Mouse (Mus musculus) forebrain, postnatal 0 days (tissue): ENCODE measurements at regions not wholly inside any gene's neighbourhood (a gene's known extent, or its start where the extent isn't known, plus 50 kb on each side); places are given as distances from the start of the nearest gene placed in this dataset.

Experiments
- ATAC-seq: fragments of 200-750 bp; cut with Nextera tagmentation; 2 replicates; pipeline ENCODE4 v1.8.0; 2017; ENCODE audit warnings: mild to moderate bottlenecking, moderate library complexity
- DNase-seq: peaks from one replicate; pipeline ENCODE4 v3.0.0-alpha.2; 2015
- H3K27ac ChIP-seq: fragments of 300-500 bp; sonication (generic); 2 replicates; pipeline ENCODE4 v1.5.1; 2014; ENCODE audit warnings: low read depth, mild to moderate bottlenecking, antibody characterized with exemption, low read length, moderate library complexity, mixed read lengths
- H3K27me3 ChIP-seq: fragments of 300-500 bp; sonication (generic); 2 replicates; pipeline ENCODE4 v1.6.1; 2014; ENCODE audit warnings: mild to moderate bottlenecking, low read length, mixed read lengths; ENCODE audit not compliant: insufficient read depth
- H3K36me3 ChIP-seq: fragments of 300-500 bp; sonication (generic); 2 replicates; pipeline ENCODE4 v1.6.1; 2014; ENCODE audit warnings: mild to moderate bottlenecking, moderate library complexity; ENCODE audit not compliant: insufficient read depth
- H3K4me1 ChIP-seq: fragments of 300-500 bp; sonication (generic); 2 replicates; pipeline ENCODE4 v1.6.1; 2014; ENCODE audit warnings: antibody characterized with exemption; ENCODE audit not compliant: insufficient read depth
- H3K4me2 ChIP-seq: fragments of 300-500 bp; sonication (generic); 2 replicates; pipeline ENCODE4 v1.6.1; 2014; ENCODE audit warnings: low read depth, mild to moderate bottlenecking, moderate library complexity
- H3K4me3 ChIP-seq: fragments of 300-500 bp; sonication (generic); 2 replicates; pipeline ENCODE4 v1.5.1; 2014; ENCODE audit warnings: low read depth, low read length, mixed read lengths
- H3K9ac ChIP-seq: fragments of 300-500 bp; sonication (generic); 2 replicates; pipeline ENCODE4 v1.6.1; 2014; ENCODE audit warnings: mild to moderate bottlenecking
- H3K9me3 ChIP-seq: fragments of 300-500 bp; sonication (generic); 2 replicates; pipeline ENCODE4 v1.6.1; 2016; ENCODE audit warnings: low read length
- CTCF ChIP-seq: sonication (generic); IDR thresholded peaks from 2 replicates; pipeline ENCODE4 v1.5.1; 2016; ENCODE audit warnings: antibody characterized with exemption, control low read depth, low read depth
- WGBS: fragments of 180-500 bp; shearing (Covaris S2); extraction: QIAGEN DNeasy Blood & Tissue Kit; methylation state at CpG from one replicate; pipeline ENCODE4 v1.1.7; 2014; 5-methylcytosine and 5-hydroxymethylcytosine counted together

DNA sequence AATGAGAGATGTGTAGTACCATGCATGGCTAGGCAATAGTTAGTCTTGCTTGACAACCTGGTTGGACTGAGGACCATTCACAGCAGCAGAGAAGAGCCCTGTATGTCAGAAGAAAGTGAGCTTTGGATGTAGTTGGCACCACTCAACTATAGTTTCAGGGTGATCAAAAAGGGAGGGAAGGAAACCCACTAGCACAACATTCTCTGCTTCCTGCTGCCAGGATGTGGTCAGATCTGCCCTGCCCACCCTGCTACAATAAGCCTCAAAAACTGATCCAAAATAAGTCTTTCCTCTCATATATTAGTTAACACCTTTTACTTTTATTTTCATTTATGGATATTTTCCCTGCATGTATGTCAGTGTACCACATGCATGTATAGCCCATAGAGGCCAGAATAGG is 203.7 kb upstream of the Gm10131 start:
- H3K27me3 ChIP-seq = no peaks in the 10 kb centered on the region
- H3K4me3 ChIP-seq = no peak overlapping the region
- H3K9me3 ChIP-seq = no peaks in the 10 kb centered on the region
- ATAC-seq = no peak
- H3K9ac ChIP-seq = no peak overlapping the region
- peaks cover 8% of the 10 kb centered on the region for H3K4me1 ChIP-seq
- no peak for TF ChIP-seq CTCF
- H3K4me2 ChIP-seq = no peak overlapping the region
- no peak for DNase-seq
- no peak overlapping the region for H3K27ac ChIP-seq
- no peaks in the 10 kb centered on the region for H3K36me3 ChIP-seq

DNA sequence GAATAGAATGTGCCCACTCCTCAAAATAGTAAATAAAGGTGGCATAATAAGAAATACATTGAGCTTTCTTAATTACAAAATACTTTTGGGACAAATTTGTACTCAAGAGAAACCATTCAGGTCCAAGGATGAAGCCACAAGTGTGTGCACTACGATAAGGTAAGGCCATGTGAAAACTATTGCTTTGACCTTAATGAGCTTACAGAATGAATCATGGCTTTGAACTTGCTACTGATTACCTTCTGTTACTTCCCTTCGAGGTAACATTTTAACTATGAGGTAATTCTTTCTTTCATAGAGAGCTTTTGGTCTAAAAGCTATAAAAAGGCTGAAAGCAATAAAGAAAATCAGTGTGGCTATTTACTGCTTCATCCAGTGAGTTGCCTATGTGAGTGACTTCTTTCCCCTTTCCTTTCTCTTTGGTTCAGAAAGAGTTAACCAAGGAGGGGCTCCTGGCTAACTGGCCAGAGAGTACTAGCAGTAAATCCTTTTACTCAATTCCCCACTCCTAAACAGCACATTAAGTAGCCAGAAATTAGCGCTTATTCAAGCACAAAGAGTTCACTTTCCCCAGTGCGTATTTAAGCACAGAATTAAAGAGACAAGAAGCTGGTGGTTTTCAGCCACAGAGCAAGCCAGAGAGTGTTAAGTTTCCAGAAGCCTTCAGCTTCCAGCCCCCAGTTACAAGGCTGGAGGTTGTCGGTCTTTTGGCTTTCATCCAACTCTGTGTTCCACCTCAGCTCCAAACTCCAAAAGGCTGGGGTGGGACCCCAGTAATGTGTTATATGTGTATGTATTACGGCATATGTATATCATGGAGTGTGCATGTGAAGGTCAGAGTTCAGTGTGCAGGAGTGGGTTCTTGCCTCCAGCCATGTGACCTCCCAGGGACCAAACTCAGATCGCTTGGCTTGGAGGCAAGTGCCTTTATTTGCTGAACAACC is 194.3 kb upstream of the Gm10131 start:
- H3K4me1 ChIP-seq = no peaks in the 10 kb centered on the region
- no peak for TF ChIP-seq CTCF
- no peak overlapping the region for H3K4me2 ChIP-seq
- H3K27me3 ChIP-seq = no peaks in the 10 kb centered on the region
- ATAC-seq = no peak
- peaks cover 7% of the 10 kb centered on the region; the same call in 1 of the 2 replicates for H3K9me3 ChIP-seq
- H3K4me3 ChIP-seq = no peak overlapping the region
- DNase-seq = no peak
- 38% methylated on average over 7 of the region's 7 CpGs for WGBS
- H3K9ac ChIP-seq = no peak overlapping the region
- H3K36me3 ChIP-seq = no peaks in the 10 kb centered on the region
- no peak overlapping the region for H3K27ac ChIP-seq

DNA sequence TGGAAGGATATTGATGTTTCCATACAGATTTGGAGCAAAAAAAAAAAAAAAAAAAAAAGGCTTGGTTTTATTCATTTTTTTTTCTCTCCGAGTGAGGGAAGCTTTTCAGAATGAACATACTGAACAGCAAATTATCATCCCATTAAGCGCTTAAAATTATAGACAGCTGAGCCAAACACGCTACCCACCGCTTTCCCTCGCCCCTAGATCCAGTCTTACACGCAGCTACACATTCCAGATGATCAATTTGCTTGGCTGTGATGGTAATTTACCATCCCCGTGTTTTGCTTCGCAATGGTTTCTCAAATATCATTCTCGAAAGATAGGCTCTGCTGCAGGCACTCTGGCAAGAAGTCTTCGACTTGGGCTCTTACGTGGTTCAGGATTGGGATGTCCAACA is 192.3 kb upstream of the Gm10131 start:
- 58% methylated on average over 11 of the region's 11 CpGs for WGBS
- no peak overlapping the region for H3K4me3 ChIP-seq
- H3K4me1 ChIP-seq = no peaks in the 10 kb centered on the region
- TF ChIP-seq CTCF = no peak
- no peak for DNase-seq
- peak; percentile 53; the same call in 1 of the 2 replicates for ATAC-seq
- no peak overlapping the region for H3K9ac ChIP-seq
- H3K4me2 ChIP-seq = no peak overlapping the region
- H3K36me3 ChIP-seq = no peaks in the 10 kb centered on the region
- H3K27ac ChIP-seq = no peak overlapping the region
- no peaks in the 10 kb centered on the region for H3K27me3 ChIP-seq
- peaks cover 7% of the 10 kb centered on the region; the same call in 1 of the 2 replicates for H3K9me3 ChIP-seq

DNA sequence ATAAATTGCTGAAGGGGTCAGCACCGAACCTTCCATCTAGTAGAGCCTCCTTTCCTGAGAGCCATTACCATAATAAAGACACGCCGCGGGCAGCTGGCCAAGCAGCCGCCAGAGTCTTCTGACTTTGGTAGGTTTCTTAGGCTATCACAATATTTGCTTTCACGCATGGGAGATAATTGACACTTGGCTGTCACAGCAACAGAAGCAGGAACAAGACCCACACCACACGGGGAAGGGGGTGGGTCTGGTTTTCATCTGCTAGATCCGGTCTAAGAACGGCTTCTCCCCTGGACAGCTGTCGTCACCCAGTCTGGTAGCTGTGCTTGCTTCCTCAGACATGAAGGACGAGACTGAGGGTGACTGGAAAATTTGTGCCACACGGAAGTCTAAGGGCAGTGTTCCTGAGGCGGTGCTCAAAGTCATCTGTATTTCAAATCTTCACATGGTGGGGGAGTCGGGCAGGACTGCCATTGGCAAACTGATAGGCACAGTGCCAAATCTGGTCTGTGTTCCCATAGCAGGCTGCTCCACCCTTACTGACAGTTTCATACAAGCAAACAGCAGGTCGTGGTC is 188.9 kb upstream of the Gm10131 start:
- H3K27ac ChIP-seq = no peak overlapping the region
- DNase-seq (peak; percentile 51), ATAC-seq (peak; percentile 75)
- no peak overlapping the region for H3K9ac ChIP-seq
- TF ChIP-seq CTCF = no peak
- no peaks in the 10 kb centered on the region for H3K36me3 ChIP-seq
- no peak overlapping the region for H3K4me2 ChIP-seq
- no peaks in the 10 kb centered on the region for H3K9me3 ChIP-seq
- no peaks in the 10 kb centered on the region for H3K27me3 ChIP-seq
- 26% methylated on average over 15 of the region's 15 CpGs for whole genome bisulfite sequencing
- no peak overlapping the region for H3K4me3 ChIP-seq
- H3K4me1 ChIP-seq = no peaks in the 10 kb centered on the region

DNA sequence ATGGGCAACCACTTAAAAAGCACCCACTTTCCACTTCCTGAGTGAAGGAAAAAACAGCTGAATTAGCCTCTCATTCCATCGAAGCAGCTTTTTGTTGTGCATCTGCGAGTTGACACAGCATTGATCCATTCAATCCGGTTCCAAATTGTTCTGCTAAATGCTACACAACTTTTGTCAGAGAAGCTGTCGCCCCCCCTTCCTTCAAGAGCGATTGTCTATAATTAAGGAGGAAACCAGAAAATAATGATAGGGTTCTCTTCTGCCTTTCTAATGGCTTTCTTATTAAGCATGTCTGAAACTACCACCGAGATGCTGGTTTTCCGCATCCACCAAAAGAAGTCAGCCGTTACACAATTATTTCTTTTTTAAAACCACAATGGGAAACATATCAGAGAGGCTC is 183.2 kb upstream of the Gm10131 start:
- WGBS = 61% methylated on average over 8 of the region's 8 CpGs

DNA sequence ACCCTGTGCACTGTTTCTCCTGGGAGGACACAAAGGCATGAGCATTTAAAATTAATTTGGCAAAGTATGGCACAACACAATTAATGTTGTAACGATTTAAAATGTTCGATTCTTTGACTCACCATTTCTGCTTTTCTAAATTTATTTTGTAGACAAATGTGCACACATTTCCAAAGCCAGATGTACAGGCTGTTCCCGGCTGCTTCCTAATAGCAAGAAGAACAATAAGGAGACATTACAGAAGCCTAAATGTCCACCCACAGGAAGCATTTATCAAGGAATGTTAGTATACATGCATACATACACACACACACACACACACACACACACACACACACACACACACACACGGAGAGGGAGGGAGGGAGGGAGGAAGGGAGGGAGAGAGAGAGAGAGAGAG is 179.1 kb upstream of the Gm10131 start:
- H3K36me3 ChIP-seq = no peaks in the 10 kb centered on the region
- DNase-seq (no peak), ATAC-seq (no peak)
- no peak overlapping the region for H3K4me3 ChIP-seq
- no peaks in the 10 kb centered on the region for H3K27me3 ChIP-seq
- no peak for TF ChIP-seq CTCF
- WGBS = 73% methylated on average over 4 of the region's 4 CpGs
- no peak overlapping the region for H3K4me2 ChIP-seq
- no peaks in the 10 kb centered on the region for H3K4me1 ChIP-seq
- H3K27ac ChIP-seq = no peak overlapping the region
- no peak overlapping the region for H3K9ac ChIP-seq
- 0 out of 2 replicates have a peak, but pooled peaks cover 4% of the 10 kb centered on the region for H3K9me3 ChIP-seq

More for the DNA sequence above, 183.2 kb upstream of the Gm10131 start:
- H3K27me3 ChIP-seq = no peaks in the 10 kb centered on the region
- ATAC-seq (peak; percentile 34; the same call in 1 of the 2 replicates), DNase-seq (no peak)
- H3K4me1 ChIP-seq = no peaks in the 10 kb centered on the region
- 0 out of 2 replicates have a peak, but pooled peaks cover 4% of the 10 kb centered on the region for H3K9me3 ChIP-seq
- H3K4me2 ChIP-seq = no peak overlapping the region
- TF ChIP-seq CTCF = no peak
- no peaks in the 10 kb centered on the region for H3K36me3 ChIP-seq
- no peak overlapping the region for H3K27ac ChIP-seq
- no peak overlapping the region for H3K9ac ChIP-seq
- no peak overlapping the region for H3K4me3 ChIP-seq

DNA sequence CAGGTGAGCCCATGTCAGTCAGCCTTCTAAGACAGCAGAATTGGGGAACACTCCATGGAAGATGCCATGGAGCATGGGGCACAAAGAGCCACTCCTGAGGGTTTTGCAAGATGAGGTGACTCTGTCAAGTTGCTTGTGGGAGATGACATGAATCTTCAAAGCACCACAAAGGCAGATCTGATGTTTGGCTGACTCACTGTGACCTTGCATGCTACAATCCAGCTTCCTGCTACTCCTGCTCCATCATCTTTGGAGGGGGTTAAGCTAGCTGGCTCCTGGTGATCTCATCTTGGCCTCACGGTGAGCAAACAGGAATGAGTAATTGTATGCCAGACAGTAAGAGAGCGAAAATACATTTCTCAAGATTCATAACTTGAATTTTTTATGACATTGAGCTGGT is 176.3 kb upstream of the Gm10131 start:
- H3K9me3 ChIP-seq = no peaks in the 10 kb centered on the region
- H3K4me1 ChIP-seq = no peaks in the 10 kb centered on the region
- no peaks in the 10 kb centered on the region for H3K36me3 ChIP-seq
- no peak for ATAC-seq
- no peak for DNase-seq
- WGBS = 84% methylated on average over 2 of the region's 2 CpGs
- no peak overlapping the region for H3K4me2 ChIP-seq
- no peak overlapping the region for H3K4me3 ChIP-seq
- no peak overlapping the region for H3K9ac ChIP-seq
- no peaks in the 10 kb centered on the region for H3K27me3 ChIP-seq
- TF ChIP-seq CTCF = no peak
- H3K27ac ChIP-seq = no peak overlapping the region
